Mouse (Mus musculus): ENCODE results near the gene Zscan4c.
"Not testable (repeated sequence)": the region's sequence is repeated elsewhere in the genome, so short reads cannot be mapped to it uniquely, and the experiment has no call there.

Zscan4c gene

DNA sequence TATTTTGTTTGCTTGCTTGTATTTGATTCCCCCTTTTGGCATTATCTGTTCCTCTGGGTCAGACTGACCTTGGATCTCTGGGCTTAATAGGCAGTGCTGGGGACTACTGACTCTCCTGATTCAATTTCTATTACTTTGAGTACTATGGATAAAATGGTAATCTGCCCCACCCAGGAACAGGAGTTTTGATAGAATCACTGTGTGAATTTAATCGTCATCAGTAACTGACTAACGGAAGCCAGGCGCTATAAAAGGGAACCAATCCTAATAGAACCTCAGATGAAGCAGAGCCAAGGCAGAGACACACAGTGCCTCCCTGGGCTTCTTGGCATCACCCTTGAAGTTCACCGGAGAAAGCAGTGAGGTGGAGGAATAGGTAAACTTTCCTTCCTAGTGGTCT, at the start of gene Zscan4c:
TSS of gene Zscan4c (plus strand) at position 301 of the 400 bp plus-strand sequence.
- DNase-seq (ENCODE audit: low read depth in 2 of 2, low spot score in 2 of 2), result not testable (repeated sequence)

Data from CD8-positive naive resting alpha-beta T cell, adult 2 months (primary cell).